Mouse (Mus musculus): ENCODE measurements around the gene C2cd2l. TPM values are rescaled to one million over a fixed set of nuclear protein-coding genes. Genes with fewer than 3 reads are reported as not detected.

C2cd2l gene
- polyA plus RNA-seq, 1 experiment from 2014 or later = 41.1 TPM

DNA sequence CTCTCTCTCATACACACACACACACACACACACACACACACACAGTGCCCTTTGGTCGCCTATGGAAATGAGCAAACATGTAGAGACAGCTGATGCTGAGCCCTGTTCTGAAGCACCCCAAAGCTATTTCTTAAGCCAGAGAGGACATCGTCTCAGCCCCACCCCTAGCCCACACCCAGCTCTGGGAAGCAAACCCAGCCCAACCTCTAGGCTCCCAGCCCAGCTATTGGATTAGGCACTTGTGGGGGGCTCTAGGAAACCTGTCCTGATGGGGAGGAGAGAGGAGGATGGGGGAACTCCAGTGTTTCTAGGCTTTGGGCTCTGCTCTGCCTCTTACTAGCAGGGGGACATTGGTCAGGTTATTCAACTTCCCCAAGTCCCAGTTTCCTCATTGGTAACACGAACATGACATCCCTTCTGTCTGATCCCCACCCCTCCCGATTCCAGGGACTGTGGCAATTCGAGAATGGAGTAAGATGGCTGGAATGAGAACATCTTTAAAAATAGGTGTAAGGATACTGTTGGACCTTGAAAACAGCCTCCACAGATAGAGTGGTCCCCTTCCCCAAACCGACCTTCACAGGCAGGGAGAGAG lies 33.7 kb downstream of the C2cd2l start:
- no peak overlapping the region for H3K27ac ChIP-seq
- no peaks in the 10 kb centered on the region for H3K79me2 ChIP-seq (ENCODE audit: inconsistent target)
- H3K36me3 ChIP-seq (ENCODE audit: inconsistent target) = peaks cover 10% of the 10 kb centered on the region
- H3K4me3 ChIP-seq (ENCODE audit: inconsistent target) = no peak overlapping the region
- WGBS (ENCODE audit: missing documents) = 14% methylated on average over 5 of the region's 6 CpGs

DNA sequence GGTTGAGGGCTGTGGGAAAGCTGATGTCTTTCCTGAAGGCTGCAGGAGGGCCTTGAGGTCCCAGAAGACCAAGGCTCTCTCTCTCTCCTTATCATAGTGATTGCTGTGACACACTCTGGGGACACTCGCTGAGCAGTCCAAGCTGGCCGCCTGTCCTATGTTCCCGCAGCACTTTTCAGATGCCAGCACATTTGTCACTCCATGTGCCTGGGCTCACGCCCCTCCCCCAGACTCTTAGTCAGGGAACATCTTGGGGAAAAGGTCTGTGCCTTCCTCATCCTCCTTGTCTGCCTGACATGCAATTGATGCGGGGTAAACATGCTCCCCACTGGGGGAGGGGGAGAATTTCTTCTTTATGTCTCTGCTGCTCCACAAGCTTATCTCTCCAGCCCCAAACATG lies 36.9 kb downstream of the C2cd2l start:
- 80% methylated on average over 5 of the region's 5 CpGs for WGBS (ENCODE audit: missing documents)
- Histone ChIP-seq H3K4me3 (ENCODE audit: inconsistent target) (no peak overlapping the region), H3K36me3 (ENCODE audit: inconsistent target) (no peaks in the 10 kb centered on the region), H3K27ac (no peak overlapping the region), H3K79me2 (ENCODE audit: inconsistent target) (no peaks in the 10 kb centered on the region)

DNA sequence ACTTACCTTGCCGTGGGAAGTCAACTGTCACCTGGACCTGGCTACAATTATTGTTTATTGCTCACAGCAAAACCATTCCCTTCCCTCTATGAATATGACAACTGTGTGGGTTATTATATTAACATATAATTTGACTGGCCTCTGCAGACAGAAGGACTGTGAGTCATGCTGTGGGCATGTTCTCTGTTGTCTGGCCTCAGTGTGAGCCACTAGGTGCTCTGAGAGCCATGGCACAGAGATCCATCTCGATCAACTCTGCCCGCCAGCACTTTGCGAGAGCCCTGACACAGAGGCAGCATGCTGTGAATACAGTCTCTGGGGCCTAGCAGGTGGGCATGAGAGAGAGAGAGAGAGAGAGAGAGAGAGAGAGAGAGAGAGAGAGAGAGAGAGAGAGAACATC lies 50.1 kb downstream of the C2cd2l start:
- 92% methylated on average over 4 of the region's 4 CpGs for WGBS (ENCODE audit: missing documents)
- no peak overlapping the region for H3K27ac ChIP-seq

DNA sequence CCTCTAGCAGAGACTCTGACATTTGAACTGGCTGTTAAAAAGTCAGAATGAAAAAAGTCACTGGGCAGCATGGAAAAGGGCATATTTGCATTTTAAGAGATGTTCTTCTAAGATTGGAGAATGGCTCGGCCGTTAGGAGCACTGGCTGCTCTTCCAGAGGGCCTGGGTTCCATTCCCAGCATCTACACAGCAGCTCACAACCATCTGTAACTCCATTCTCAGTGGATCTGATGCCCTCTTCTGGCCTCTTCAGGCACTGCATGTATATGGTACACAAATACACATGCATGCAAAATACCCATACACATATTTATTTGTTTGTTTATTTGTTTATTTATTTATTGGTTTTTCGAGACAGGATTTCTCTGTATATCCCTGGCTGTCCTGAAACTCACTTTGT lies 51.0 kb downstream of the C2cd2l start:
- 94% methylated on average over 2 of the region's 3 CpGs for WGBS (ENCODE audit: missing documents)
- Histone ChIP-seq H3K79me2 (ENCODE audit: inconsistent target) (no peaks in the 10 kb centered on the region), H3K27ac (no peak overlapping the region), H3K4me3 (ENCODE audit: inconsistent target) (no peak overlapping the region), H3K36me3 (ENCODE audit: inconsistent target) (peaks cover 5% of the 10 kb centered on the region; the same call in 1 of the 2 replicates)

More for the DNA sequence above, 50.1 kb downstream of the C2cd2l start:
- H3K79me2 ChIP-seq (ENCODE audit: inconsistent target) = no peaks in the 10 kb centered on the region
- no peaks in the 10 kb centered on the region for H3K36me3 ChIP-seq (ENCODE audit: inconsistent target)
- H3K4me3 ChIP-seq (ENCODE audit: inconsistent target) = no peak overlapping the region

DNA sequence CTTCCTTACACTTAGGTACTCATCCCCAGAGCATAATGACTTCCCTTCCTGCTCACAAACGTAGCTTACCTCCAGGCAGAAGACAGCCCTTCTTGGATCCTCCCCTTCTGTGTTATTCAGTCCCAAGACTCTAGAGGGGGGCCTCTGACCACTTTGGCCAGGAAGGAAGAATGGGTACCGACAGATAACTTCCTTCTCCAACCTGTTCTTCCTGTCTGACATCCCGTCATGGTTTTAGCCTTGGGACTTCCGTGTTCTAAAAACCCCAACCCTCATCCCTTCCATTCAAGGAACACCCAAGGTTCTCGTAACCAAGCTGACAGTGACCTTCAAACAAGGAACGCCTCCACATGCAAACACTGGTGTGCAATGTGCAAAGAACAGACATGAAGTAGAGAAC lies 51.7 kb downstream of the C2cd2l start, which contains the start of gene Nlrx1:
Nlrx1 (minus strand) TSS at position 168 of the 400 bp plus-strand sequence.
- Histone ChIP-seq H3K36me3 (ENCODE audit: inconsistent target) (peaks cover 12% of the 10 kb centered on the region), H3K79me2 (ENCODE audit: inconsistent target) (no peaks in the 10 kb centered on the region), H3K27ac (peak within 1 kb of the TSS; percentile 40), H3K4me3 (ENCODE audit: inconsistent target) (peak within 1 kb of the TSS; percentile 44)
- WGBS (ENCODE audit: missing documents) = 18% methylated on average over 6 of the region's 6 CpGs

DNA sequence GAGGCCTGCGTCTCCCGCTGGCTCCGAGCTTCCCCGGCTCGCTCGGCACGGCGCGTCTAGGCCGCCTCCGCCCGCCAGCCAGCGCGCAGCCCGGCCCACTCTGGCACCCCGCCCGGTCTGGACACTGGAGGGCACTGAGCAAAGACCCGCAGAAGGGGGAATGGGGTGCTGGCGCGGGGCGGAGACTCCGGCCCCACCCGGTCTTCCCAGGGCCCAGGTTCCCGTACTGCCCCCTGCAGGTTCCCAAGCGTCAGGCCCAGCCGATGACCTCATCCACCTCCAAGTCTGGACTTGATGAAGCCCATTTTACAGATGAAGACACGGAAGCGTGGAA lies 52.1 kb downstream of the C2cd2l start:
- Histone ChIP-seq H3K36me3 (ENCODE audit: inconsistent target) (peaks cover 16% of the 10 kb centered on the region), H3K4me3 (ENCODE audit: inconsistent target) (no peak overlapping the region), H3K79me2 (ENCODE audit: inconsistent target) (no peaks in the 10 kb centered on the region), H3K27ac (no peak overlapping the region)
- 4% methylated on average over 28 of the region's 28 CpGs for WGBS (ENCODE audit: missing documents)

DNA sequence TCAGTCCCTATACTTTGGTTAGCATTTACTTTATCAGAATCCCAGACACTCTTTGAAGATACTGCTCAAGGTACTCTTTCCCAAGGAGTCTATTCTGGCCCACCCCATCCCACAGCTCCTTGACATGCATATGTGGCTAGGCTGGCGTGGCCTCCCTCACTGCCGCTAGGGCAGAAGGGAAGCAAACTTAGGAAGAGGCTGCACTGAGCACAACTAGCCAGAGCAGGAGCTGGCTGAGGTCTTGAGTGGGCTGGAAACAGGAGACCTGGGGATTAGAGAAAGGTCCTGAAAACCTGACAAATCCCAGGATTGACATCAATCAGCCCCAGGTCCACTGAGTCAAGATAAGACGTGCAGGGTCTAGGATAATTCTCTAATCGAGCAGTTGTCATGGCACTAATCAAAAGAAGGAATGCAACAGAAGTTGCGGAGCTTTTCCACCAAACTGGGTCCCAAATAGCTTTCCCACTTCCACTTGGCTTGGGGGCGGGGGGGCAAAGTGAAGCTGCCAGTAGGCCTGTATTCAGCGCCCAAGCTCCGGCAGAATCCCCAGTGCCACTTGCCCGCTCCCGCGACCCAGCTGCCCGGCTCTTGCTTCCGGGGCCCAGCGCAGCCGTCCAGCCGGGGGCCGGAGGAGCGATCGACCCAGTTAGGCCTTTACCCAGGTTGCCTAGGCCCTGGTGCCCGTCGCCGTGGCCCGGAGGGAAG lies 52.6 kb downstream of the C2cd2l start:
- H3K79me2 ChIP-seq (ENCODE audit: inconsistent target) = no peaks in the 10 kb centered on the region
- H3K4me3 ChIP-seq (ENCODE audit: inconsistent target) = peak overlapping the region; percentile 44
- 14% methylated on average over 22 of the region's 23 CpGs for WGBS (ENCODE audit: missing documents)
- peak overlapping the region; percentile 40 for H3K27ac ChIP-seq
- H3K36me3 ChIP-seq (ENCODE audit: inconsistent target) = peaks cover 21% of the 10 kb centered on the region

DNA sequence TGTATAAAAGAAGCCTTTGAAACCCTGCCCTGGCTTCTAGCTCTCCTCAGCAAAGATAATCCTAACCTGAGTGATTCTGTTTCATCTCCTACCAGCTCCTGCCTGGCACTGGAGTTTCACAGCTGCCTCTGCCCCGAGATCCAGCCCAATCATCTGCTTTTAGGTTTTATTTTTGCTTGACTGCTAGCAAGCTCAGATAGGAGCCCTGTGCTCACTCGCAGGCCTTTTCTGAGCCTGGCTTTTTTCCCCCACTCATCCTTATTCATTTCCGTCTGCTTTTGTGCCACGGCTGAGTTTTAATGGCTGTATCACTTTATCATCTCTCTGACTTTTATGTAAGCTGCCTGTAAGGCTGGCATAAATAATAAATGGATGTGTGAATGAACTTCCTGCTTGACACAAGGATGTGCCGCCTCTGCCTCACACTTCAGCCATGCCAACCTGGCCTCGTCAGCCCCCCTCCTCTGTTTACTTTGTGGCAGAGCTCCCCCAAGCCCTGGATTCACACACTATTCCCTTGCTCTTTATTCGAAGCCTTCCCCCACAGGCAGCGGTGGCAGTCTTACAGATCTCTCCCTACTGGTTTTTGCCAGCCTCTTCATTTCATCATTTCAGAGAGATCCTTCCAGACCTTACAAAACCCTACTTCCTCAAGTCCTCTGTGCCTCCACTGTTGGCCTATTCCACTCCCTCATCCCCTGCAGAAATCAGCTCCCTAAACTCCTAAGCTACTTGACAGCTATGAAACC lies 53.4 kb downstream of the C2cd2l start:
- Histone ChIP-seq H3K4me3 (ENCODE audit: inconsistent target) (peak overlapping the region; percentile 44), H3K79me2 (ENCODE audit: inconsistent target) (no peaks in the 10 kb centered on the region), H3K27ac (peak overlapping the region; percentile 40), H3K36me3 (ENCODE audit: inconsistent target) (peaks cover 25% of the 10 kb centered on the region)
- WGBS (ENCODE audit: missing documents) = 46% methylated on average over 8 of the region's 8 CpGs

DNA sequence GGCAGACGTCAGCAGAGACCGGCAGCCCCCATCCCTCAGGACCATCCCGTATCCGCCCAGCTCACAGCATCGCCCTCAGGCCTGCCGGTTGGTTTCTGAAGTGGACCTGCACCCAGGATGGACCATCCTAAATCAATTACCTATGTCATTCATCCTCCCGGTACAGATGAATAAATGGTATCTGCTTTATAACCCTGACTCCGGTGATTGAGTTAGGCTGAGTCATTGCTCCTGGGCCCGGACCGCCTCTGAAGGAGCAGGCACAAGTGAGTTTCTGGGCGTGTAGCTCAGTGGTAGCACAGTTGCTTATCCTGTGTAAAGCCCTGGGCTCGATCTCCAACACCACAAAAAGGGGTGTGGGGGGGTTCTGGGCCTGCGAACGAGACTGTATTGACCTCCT lies 58.7 kb downstream of the C2cd2l start:
- Histone ChIP-seq H3K4me3 (ENCODE audit: inconsistent target) (no peak overlapping the region), H3K36me3 (ENCODE audit: inconsistent target) (peaks cover 30% of the 10 kb centered on the region), H3K27ac (no peak overlapping the region), H3K79me2 (ENCODE audit: inconsistent target) (no peaks in the 10 kb centered on the region)
- 96% methylated on average over 14 of the region's 14 CpGs for WGBS (ENCODE audit: missing documents)

Other genes starting within 250 kb of the C2cd2l start
- not detected in 3 replicates for gene Mfrp, start 218.6 kb downstream of the C2cd2l start, polyA plus RNA-seq (2018)
- not detected in 3 replicates for gene C1qtnf5, start 213.0 kb downstream of the C2cd2l start, polyA plus RNA-seq (2018)
- 0.06 TPM in 1 of 3 replicates, not detected in the others for gene Gm49380, start 206.8 kb downstream of the C2cd2l start, polyA plus RNA-seq (2018)
- 13.3 to 20.0 TPM (median 18.3 TPM) in 3 replicates for gene Rnf26, start 206.8 kb downstream of the C2cd2l start, polyA plus RNA-seq (2018)
- 0.11 to 0.30 TPM in 2 of 3 replicates, not detected in the other for gene Mcam, start 185.8 kb downstream of the C2cd2l start, polyA plus RNA-seq (2018)
- gene Cbl, start 86.2 kb downstream of the C2cd2l start, polyA plus RNA-seq (2018) = 37.9 to 51.2 TPM (median 42.7 TPM) in 3 replicates
- gene Ccdc153, start 79.6 kb downstream of the C2cd2l start, polyA plus RNA-seq (2018) = not detected in 3 replicates
- not detected in 3 replicates for gene Pdzd3, start 68.8 kb downstream of the C2cd2l start, polyA plus RNA-seq (2018)
- gene Nlrx1, start 51.7 kb downstream of the C2cd2l start, polyA plus RNA-seq (2018) = 3.3 to 8.7 TPM (median 6.8 TPM) in 3 replicates
- not detected in 3 replicates for gene Abcg4, start 31.7 kb downstream of the C2cd2l start, polyA plus RNA-seq (2018)
- 5.9 to 13.1 TPM (median 6.2 TPM) in 3 replicates for gene Hinfp, start 14.6 kb downstream of the C2cd2l start, polyA plus RNA-seq (2018)
- 30.6 to 40.7 TPM (median 36.3 TPM) in 3 replicates for gene Dpagt1, start 5.7 kb upstream of the C2cd2l start, polyA plus RNA-seq (2018)
- gene H2afx, start 14.4 kb upstream of the C2cd2l start, polyA plus RNA-seq (2018) = 7.9 to 22.2 TPM (median 12.3 TPM) in 3 replicates
- 22.5 to 38.8 TPM (median 27.1 TPM) in 3 replicates for gene Hmbs, start 23.9 kb upstream of the C2cd2l start, polyA plus RNA-seq (2018)
- 37.9 to 56.3 TPM (median 40.2 TPM) in 3 replicates for gene Vps11, start 41.4 kb upstream of the C2cd2l start, polyA plus RNA-seq (2018)
- gene Hyou1, start 59.2 kb upstream of the C2cd2l start, polyA plus RNA-seq (2018) = 49.0 to 86.2 TPM (median 57.6 TPM) in 3 replicates
- gene Slc37a4, start 76.6 kb upstream of the C2cd2l start, polyA plus RNA-seq (2018) = 4.7 to 13.1 TPM (median 12.6 TPM) in 3 replicates
- gene Rps25, start 86.9 kb upstream of the C2cd2l start, polyA plus RNA-seq (2018) = 1,052 to 1,678 TPM (median 1,580 TPM) in 3 replicates
- gene Trappc4, start 87.3 kb upstream of the C2cd2l start, polyA plus RNA-seq (2018) = 45.6 to 95.6 TPM (median 69.5 TPM) in 3 replicates
- 10.3 to 20.3 TPM (median 11.3 TPM) in 3 replicates for gene Ccdc84, start 98.3 kb upstream of the C2cd2l start, polyA plus RNA-seq (2018)
- gene Foxr1, start 120.9 kb upstream of the C2cd2l start, polyA plus RNA-seq (2018) = not detected in 3 replicates
- gene Upk2, start 134.7 kb upstream of the C2cd2l start, polyA plus RNA-seq (2018) = not detected in 3 replicates
- 5.3 to 6.6 TPM (median 6.0 TPM) in 3 replicates for gene Bcl9l, start 162.5 kb upstream of the C2cd2l start, polyA plus RNA-seq (2018)
- gene Cxcr5, start 241.6 kb upstream of the C2cd2l start, polyA plus RNA-seq (2018) = 0.09 TPM in 1 of 3 replicates, not detected in the others